Mouse (Mus musculus): ENCODE measurements around the gene Ins2. TPM values are rescaled to one million over a fixed set of nuclear protein-coding genes. Genes with fewer than 3 reads are reported as not detected.

Gene Ins2
- total RNA-seq, 2 experiments from 2014 or later = not detected

DNA sequence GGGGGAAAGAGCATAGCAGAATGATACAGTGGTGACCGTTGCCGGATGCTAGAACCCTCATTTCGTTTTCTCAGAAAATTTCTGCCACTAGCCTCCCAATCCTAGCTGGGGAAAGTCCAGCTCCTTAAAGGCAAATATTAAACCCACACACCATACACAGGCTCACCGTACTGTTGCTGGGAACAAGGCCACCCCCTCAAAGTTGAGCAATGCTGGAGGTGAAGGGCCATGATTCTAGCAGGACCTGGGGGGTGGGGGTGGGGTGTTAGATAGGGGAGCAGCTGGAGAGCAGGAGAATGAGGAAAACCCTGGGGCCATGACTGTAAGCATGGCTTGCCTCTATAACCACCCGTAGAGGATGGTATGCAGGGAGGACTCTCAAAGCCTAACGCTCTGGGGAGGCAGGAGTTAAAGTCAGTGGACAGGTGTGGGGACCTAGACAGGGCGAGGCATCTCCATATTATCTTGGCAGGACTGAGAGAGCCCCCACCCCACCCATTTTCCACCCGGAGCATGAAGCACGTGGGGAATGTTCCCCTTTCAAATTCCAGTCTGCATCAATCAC is 78.6 kb downstream of the Ins2 start:
- no peak for ATAC-seq (ENCODE audit: poor library complexity, severe bottlenecking)

GRCm38 (mm10) chr7:142663931-142664421 is 79.2 kb downstream of the Ins2 start:
- ATAC-seq (ENCODE audit: poor library complexity, severe bottlenecking) = no peak

DNA sequence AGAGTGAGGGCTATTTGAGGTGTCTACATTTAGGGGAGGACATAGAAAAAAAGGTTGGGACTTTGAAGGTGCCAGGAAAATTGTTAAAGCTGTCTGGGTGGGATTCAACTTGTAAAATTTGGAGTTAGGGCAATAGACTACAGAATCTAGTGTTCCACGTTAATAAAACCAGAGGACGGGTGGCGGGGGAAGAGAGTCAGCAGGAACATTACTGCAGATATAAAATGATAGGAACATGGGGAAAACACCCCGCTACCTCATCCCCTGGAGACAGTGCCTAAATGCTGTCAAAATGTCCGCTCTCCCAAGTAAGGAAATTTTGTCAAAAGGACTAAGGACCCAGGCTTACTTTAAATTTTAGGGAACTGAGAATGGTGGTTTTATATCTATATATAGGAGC is 80.0 kb downstream of the Ins2 start:
- ATAC-seq (ENCODE audit: poor library complexity, severe bottlenecking) = no peak

DNA sequence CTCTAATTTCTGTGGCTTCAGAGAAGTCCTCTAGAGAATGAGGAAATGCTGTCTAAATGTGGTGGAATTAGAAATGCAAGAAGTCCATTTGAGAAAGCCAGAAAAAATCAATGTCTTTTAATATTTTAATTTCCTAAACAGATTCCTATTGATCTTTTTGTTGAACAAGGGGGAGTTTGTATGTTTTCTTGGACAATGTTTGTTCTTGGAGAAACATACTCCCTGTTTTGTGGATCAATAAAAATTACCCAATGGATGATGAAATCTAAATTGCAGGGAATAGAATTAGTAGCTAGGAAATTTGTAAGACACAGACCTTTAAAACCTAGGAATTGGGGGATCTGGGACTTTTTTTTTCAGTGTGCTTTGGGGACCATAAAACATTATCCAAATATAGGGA is 81.4 kb downstream of the Ins2 start:
- no peak for ATAC-seq (ENCODE audit: poor library complexity, severe bottlenecking)

- ATAC-seq (ENCODE audit: poor library complexity, severe bottlenecking) = no peak
These were observed 82.1 kb downstream of the Ins2 start for GRCm38 (mm10) chr7:142661046-142661445.

- no peak for ATAC-seq (ENCODE audit: poor library complexity, severe bottlenecking)
These were observed 82.6 kb downstream of the Ins2 start for GRCm38 (mm10) chr7:142660651-142660945.

DNA sequence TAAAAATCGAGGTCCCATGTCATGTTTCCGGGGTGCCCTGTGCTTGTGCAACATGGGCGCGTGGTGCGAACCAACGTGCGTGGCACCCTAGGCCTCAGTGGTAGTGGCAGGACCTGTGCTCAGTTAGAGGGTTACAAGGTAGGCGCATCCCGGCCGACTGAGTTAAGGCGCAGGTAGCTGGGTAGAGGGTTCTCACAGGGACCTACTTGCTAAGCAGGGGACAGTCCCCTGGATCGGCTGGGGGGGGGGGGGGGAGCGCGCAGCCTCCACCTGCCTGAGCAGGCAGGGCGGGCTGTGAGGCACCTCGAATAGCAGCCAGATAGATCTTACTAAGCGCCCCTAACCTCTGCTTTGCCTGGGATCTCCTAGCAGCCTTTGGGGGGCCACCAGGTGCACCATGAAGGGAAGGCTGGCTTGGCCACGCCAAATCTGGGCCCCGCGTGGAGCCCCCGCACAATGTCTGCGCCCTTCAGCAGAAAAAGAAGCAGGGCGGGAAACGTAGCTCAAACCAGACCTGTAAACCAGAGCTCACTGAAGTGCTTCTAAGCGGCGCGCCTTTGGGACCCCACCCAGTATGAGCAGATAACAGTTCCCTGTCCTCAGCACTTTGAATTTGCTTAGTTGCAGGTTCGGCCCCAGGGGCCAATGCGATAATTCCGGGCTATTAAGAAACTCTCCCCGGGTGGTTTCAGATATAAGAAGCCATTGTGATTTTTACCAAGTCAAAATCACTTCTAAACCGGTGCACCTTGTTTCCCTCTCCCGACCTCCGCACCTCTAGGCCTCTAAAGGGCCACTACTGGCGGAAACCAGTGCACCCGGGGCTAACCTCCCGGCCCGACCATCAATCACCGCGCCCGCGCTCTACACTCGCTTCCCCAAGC is 83.2 kb downstream of the Ins2 start:
- ATAC-seq (ENCODE audit: poor library complexity, severe bottlenecking) = no peak

GRCm38 (mm10) chr7:142659181-142659681 is 84.0 kb downstream of the Ins2 start:
- no peak for ATAC-seq (ENCODE audit: poor library complexity, severe bottlenecking)

DNA sequence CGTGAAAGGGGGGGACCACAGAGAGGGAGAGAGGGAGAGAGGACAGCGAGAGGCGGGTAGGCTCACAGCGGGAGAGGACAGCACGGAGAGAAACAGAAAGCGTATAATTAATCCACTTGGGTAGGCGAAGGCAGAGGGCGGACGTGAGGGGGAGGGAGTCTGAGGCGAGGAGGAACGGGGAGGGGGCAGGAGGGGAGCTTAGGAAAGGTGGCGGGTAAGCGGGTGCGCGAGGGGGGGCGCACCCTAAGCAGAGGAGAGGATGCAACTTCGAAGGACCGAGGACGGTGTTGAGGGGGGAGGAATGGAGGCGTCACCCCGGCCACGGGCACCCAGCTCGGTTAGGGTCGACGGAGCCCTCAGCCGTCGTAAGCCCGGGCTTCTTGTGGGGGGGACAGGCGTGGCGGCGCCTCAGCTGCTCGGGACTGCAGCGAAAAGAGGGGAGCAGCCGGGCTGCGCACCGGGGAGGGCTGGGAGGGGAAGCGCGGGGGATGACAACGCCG is 84.5 kb downstream of the Ins2 start:
- no peak for ATAC-seq (ENCODE audit: poor library complexity, severe bottlenecking)

DNA sequence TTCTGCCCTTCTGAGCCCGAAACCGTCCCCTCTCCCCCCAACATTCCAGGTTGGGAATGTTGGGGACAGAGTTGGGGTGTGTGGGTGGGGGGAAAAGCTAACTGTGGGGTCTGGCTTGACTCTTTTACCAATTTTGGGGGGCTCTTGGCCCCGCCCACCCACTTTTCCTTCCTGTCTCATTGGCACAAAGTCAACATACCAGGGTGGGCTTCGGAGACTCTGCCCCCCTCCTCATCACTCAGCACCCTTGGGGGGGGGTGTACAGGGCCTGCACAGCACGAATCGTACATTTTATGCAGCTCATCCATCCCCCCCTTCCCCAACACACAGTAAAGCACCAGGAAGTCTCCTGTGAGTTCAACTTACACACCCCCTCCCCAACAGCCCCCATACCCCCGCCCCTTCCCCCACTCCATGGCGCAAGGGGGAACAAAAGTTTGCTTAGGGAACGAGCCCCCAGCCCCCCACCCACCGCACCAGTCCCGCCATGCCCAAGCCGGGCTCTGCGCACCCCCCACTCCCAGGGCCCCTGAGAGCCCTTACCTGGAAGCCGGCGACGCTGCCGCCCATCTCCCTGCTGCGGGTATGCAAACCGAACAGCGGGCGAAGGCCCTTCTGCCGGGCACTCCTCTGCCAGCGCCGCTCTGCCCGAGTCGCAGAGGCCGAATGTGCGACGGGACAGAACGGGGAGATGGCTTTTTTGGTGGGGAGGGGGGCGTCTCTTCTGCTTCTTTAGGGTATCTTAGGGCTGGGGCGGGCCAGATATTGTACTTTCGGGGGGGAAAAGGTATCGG is 85.2 kb downstream of the Ins2 start:
- no peak for ATAC-seq (ENCODE audit: poor library complexity, severe bottlenecking)

DNA sequence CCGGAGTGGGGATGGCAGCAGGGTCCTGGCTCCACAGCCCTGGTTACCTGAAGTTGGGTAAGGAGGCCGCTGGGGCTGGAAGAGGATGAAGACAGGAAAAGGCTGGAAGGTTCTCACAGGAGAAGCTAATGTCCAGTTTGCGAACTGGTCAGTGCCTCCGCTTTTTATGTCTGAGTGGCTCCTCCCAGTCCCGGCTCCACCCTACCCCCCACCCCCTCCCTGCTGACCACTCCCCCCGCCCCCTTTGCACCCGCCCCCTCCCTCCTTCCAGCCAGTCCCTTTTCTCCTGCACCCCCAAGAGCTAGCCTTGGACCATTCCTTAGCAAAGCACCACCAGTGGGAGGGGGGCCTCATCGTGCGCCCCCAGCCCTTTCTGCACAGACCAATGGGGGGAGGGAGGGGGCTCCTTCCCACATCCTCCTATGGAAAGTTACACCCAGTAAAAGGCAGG is 85.8 kb downstream of the Ins2 start:
- ATAC-seq (ENCODE audit: poor library complexity, severe bottlenecking) = no peak

DNA sequence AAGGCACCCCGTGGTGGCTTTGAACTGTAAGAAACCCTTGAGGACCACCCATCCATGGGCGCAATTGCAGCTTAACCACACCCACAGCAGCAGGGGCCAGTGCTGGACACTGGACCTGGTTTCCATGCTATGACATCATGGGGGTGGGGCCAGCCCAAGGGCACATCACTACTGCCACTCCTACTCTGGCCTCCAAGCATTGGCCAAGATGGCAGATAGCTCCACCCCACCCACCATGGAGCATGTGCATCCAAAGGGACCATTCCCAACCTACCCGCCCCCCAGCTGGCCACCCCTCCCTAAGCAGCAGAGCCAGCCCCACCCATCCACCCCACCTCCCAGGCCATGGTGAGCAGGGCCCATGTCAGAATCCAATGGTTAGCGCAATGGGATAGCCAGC is 87.1 kb downstream of the Ins2 start:
- no peak for ATAC-seq (ENCODE audit: poor library complexity, severe bottlenecking)

- ATAC-seq (ENCODE audit: poor library complexity, severe bottlenecking) = no peak
These were observed 87.5 kb downstream of the Ins2 start for GRCm38 (mm10) chr7:142655633-142656032.

DNA sequence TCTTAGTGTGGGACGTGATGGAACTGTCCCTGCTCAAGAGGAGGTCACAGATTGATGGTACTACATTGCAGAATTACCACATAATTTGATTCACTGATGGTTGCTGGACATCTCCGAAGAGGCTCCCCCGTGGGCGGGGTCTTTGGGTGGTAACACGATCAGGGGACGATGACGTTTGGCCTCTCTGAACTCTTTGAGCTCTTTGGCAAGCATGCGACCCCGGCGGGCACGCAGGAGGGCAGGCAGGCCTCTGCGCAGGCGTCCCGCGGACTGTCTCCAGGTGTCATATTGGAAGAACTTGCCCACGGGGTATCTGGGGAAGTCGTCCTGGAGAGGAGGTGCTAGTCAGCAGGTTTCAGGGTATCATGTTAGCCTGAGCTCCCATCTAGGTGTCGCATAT is 89.5 kb downstream of the Ins2 start:
- no peak for ATAC-seq (ENCODE audit: poor library complexity, severe bottlenecking)

DNA sequence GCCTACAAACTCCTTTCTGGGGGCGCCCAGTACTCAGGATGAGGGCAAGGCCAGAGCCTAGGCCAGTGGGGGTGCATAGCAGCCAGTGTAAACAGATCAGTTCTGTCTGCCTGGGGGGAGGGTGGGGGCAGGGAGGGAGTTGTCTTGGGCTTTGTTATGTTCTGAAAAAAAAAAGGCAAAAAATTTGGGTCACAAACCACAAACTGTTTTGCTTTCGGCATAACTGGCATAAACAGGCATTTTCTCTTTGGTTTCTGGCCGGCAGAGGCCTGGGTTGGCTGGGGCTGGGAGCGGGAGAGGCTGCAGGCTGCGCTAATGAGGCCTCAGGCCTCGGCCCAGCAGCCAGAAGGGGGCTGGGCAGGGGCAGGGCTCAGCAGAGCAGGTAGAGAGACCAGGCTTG is 96.5 kb downstream of the Ins2 start:
- no peak for ATAC-seq (ENCODE audit: poor library complexity, severe bottlenecking)

GRCm38 (mm10) chr7:142645045-142645444 is 98.1 kb downstream of the Ins2 start:
- ATAC-seq (ENCODE audit: poor library complexity, severe bottlenecking) = no peak

DNA sequence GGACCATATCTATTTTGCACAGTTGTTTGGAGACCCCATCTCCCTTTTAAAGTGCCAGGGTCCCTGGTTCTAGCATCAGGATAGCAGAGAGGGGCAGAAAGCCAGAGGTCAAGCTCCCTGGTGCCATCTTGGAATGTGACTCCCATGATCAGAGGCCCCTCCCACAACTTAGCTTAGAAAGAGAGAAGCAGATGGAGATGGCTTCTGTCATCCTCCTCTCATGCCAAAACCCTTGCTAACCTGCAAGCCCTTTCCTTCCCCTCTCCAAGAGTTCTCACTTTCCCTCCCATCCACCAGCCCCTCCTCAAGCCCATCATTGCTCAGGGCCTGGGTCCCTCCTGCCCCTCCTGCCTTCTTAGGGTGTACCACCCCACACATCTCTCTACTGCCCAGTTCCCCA is 107.0 kb downstream of the Ins2 start:
- ATAC-seq (ENCODE audit: poor library complexity, severe bottlenecking) = no peak

- no peak for ATAC-seq (ENCODE audit: poor library complexity, severe bottlenecking)
These were observed 112.5 kb downstream of the Ins2 start for GRCm38 (mm10) chr7:142630691-142631090.

GRCm38 (mm10) chr7:142629806-142630205 is 113.4 kb downstream of the Ins2 start:
- ATAC-seq (ENCODE audit: poor library complexity, severe bottlenecking) = no peak

Measured in megakaryocyte, adult 5-6 weeks (primary cell).